Comparison of ENCODE assay signal across 15 mouse cellular contexts in genomic region chr6:52244471-52245039, GRCm38 (mm10). TPM values are rescaled to one million over a fixed set of nuclear protein-coding genes. Genes with fewer than 3 reads are reported as not detected.
DNase-seq lines count a peak whose midpoint lies in the region; ATAC-seq and TF ChIP-seq lines count a peak whose summit lies in the region.
"Had no signal": no experiment of that assay in that cellular context is flagged by ENCODE, and none has a peak within 500 bp of the region (broad histone marks: within the 10 kb centered on the region; RNA-seq: fewer than 3 reads in every experiment).

No protein-coding gene starts in this region.

- H3K4me2 ChIP-seq in heart, embryonic 13.5 days: peak overlapping the region; percentile 37; the same call in 1 of the 2 replicates
- H3K4me2 ChIP-seq in stomach, embryonic 14.5 days (replicated peaks; ENCODE audit: low read depth, low read length): no peak overlapping the region
- H3K4me2 ChIP-seq in stomach, postnatal 0 days (replicated peaks; ENCODE audit: low read depth): no peak overlapping the region

- no peak for ATAC-seq in heart, embryonic 13.5 days (ENCODE audit: extremely low read depth, insufficient number of reproducible peaks, low FRiP score, low TSS enrichment)
- ATAC-seq in stomach, embryonic 14.5 days (ENCODE audit: insufficient number of reproducible peaks, insufficient read depth, low FRiP score, low read depth): no peak
- no peak for ATAC-seq in stomach, postnatal 0 days (ENCODE audit: low FRiP score, low TSS enrichment)
- no peak for ATAC-seq in monocyte, adult 5-6 weeks (replicated peaks; ENCODE audit: insufficient number of reproducible peaks, low FRiP score, low TSS enrichment, poor library complexity, severe bottlenecking)
- ATAC-seq in erythroblast, adult 5-6 weeks (replicated peaks; ENCODE audit: low FRiP score, poor library complexity, severe bottlenecking): no peak

- no peaks in the 10 kb centered on the region for H3K9me3 ChIP-seq in heart, embryonic 13.5 days
- H3K9me3 ChIP-seq in stomach, embryonic 14.5 days (ENCODE audit: control insufficient read depth, low read depth, low read length): no peaks in the 10 kb centered on the region
- no peaks in the 10 kb centered on the region for H3K9me3 ChIP-seq in stomach, postnatal 0 days (ENCODE audit: control insufficient read depth, low read length)
- no peaks in the 10 kb centered on the region for H3K9me3 ChIP-seq in limb, embryonic 10.5 days (replicated peaks)
- H3K9me3 ChIP-seq: hindbrain, embryonic 10.5 days had no signal

- peaks cover 100% of the 10 kb centered on the region for H3K27me3 ChIP-seq in heart, embryonic 13.5 days (replicated peaks)
- peaks cover 83% of the 10 kb centered on the region for H3K27me3 ChIP-seq in stomach, embryonic 14.5 days (ENCODE audit: control insufficient read depth, insufficient read depth, low read length)
- H3K27me3 ChIP-seq in stomach, postnatal 0 days (ENCODE audit: control insufficient read depth, insufficient read depth, low read length): peaks cover 56% of the 10 kb centered on the region
- peaks cover 83% of the 10 kb centered on the region for H3K27me3 ChIP-seq in limb, embryonic 10.5 days (ENCODE audit: low read depth, poor library complexity, severe bottlenecking)
- H3K27me3 ChIP-seq: CH12.LX had no signal

- intact Hi-C loops in heart, postnatal 10 days (cut with DNase I): no loop called here

- H3K9ac ChIP-seq in heart, embryonic 13.5 days: no peak overlapping the region
- no peak overlapping the region for H3K9ac ChIP-seq in stomach, embryonic 14.5 days (replicated peaks; ENCODE audit: low read depth, low read length)
- H3K9ac ChIP-seq in stomach, postnatal 0 days (ENCODE audit: low read length): no peak overlapping the region

- DNase-seq in heart, postnatal 10 days: no peak
- no peak for DNase-seq in stomach, postnatal 0 days (ENCODE audit: low spot score)
- DNase-seq in limb, embryonic 10.5 days (ENCODE audit: low spot score): no peak
- DNase-seq in urinary bladder, postnatal 25 days (ENCODE audit: low spot score): peak; percentile 18
- DNase-seq: midbrain, embryonic 14.5 days; right cerebral cortex, adult 18-20 months had no signal

- no peak overlapping the region for H3K27ac ChIP-seq in heart, embryonic 13.5 days (replicated peaks)
- H3K27ac ChIP-seq in stomach, embryonic 14.5 days (ENCODE audit: low read length): no peak overlapping the region
- no peak overlapping the region for H3K27ac ChIP-seq in stomach, postnatal 0 days (replicated peaks)
- H3K27ac ChIP-seq in limb, embryonic 10.5 days: peak overlapping the region; percentile 99
- H3K27ac ChIP-seq: hindbrain, embryonic 10.5 days had no signal

- H3K4me1 ChIP-seq in heart, embryonic 13.5 days: peaks cover 13% of the 10 kb centered on the region; the same call in 1 of the 2 replicates
- H3K4me1 ChIP-seq in stomach, embryonic 14.5 days (ENCODE audit: control insufficient read depth, insufficient read depth, low read length): no peaks in the 10 kb centered on the region; the same call in 1 of the 2 replicates
- no peaks in the 10 kb centered on the region for H3K4me1 ChIP-seq in stomach, postnatal 0 days (replicated peaks; ENCODE audit: control insufficient read depth, insufficient read depth)
- peaks cover 67% of the 10 kb centered on the region for H3K4me1 ChIP-seq in limb, embryonic 10.5 days

- no peaks in the 10 kb centered on the region for H3K36me3 ChIP-seq in heart, embryonic 13.5 days
- H3K36me3 ChIP-seq in stomach, embryonic 14.5 days (ENCODE audit: control insufficient read depth, insufficient read depth, low read length): no peaks in the 10 kb centered on the region
- H3K36me3 ChIP-seq in stomach, postnatal 0 days (ENCODE audit: control insufficient read depth, insufficient read depth, low read length): no peaks in the 10 kb centered on the region
- peaks cover 21% of the 10 kb centered on the region for H3K36me3 ChIP-seq in limb, embryonic 10.5 days
- H3K36me3 ChIP-seq: hindbrain, embryonic 10.5 days had no signal

- TF ChIP-seq CTCF in stomach, postnatal 0 days (IDR thresholded peaks at IDR 0.05; ENCODE audit: low read depth): no peak

- no peak for TF ChIP-seq EP300 in stomach, postnatal 0 days (optimal IDR thresholded peaks at IDR 0.05)

- 2% methylated on average over 23 of the region's 23 CpGs for WGBS in heart, embryonic 13.5 days
- WGBS in stomach, embryonic 14.5 days: 2% methylated on average over 23 of the region's 23 CpGs
- 5% methylated on average over 23 of the region's 23 CpGs for WGBS in stomach, postnatal 0 days
- under 1% methylated on average over 23 of the region's 23 CpGs for WGBS in limb, embryonic 10.5 days

- H3K4me3 ChIP-seq in heart, embryonic 13.5 days: peak overlapping the region; percentile 32
- H3K4me3 ChIP-seq in stomach, embryonic 14.5 days (ENCODE audit: low read depth, low read length): 0 out of 2 replicates have a peak overlapping the region, but pooled peaks have one; percentile 8
- no peak overlapping the region for H3K4me3 ChIP-seq in stomach, postnatal 0 days (ENCODE audit: low read depth, low read length)
- peak overlapping the region; percentile 90 for H3K4me3 ChIP-seq in limb, embryonic 10.5 days
- H3K4me3 ChIP-seq: hindbrain, embryonic 10.5 days had no signal

RNA-seq across cellular contexts. Expression of gene Hoxa11, which starts 1.1 kb away (rescaled TPM):
- not detected in 2 replicates for polyA plus RNA-seq in heart, embryonic 13.5 days (2015; fragmentation: Nextera tagmentation; extraction: Ambion mirVana)
- not detected for total RNA-seq in heart, postnatal 10 days (2021)
- not detected in 2 replicates for polyA plus RNA-seq in stomach, embryonic 14.5 days (2014; fragmentation: Nextera tagmentation; extraction: Ambion mirVana)
- not detected in 2 replicates for polyA plus RNA-seq in stomach, postnatal 0 days (2015; fragmentation: Nextera tagmentation; extraction: Ambion mirVana)
- polyA plus RNA-seq in limb, embryonic 10.5 days (2016; fragmentation: Nextera tagmentation; extraction: Ambion mirVana): 71.6 and 74.9 TPM in 2 replicates
- total RNA-seq in monocyte, adult 5-6 weeks (2017): not detected in 3 replicates
- total RNA-seq in erythroblast, adult 5-6 weeks (2015; ENCODE audit: low replicate concordance): not detected in 2 replicates
- total RNA-seq in erythroblast, adult 5-6 weeks (2017; ENCODE audit: low replicate concordance): not detected in 2 replicates
- total RNA-seq: CH12.LX; layer of hippocampus, adult 8-10 months had no signal
- polyA plus RNA-seq: hindbrain, embryonic 10.5 days; liver, embryonic 16.5 days; midbrain, embryonic 14.5 days; testis, adult 2 months had no signal

RNA-seq across cellular contexts. Expression of gene Hoxa10, which starts 3.9 kb away (rescaled TPM):
- polyA plus RNA-seq in heart, embryonic 13.5 days (2015; fragmentation: Nextera tagmentation; extraction: Ambion mirVana): 0.09 TPM in 1 of 2 replicates, not detected in the other
- total RNA-seq in heart, postnatal 10 days (2021): not detected
- not detected in 2 replicates for polyA plus RNA-seq in stomach, embryonic 14.5 days (2014; fragmentation: Nextera tagmentation; extraction: Ambion mirVana)
- polyA plus RNA-seq in stomach, postnatal 0 days (2015; fragmentation: Nextera tagmentation; extraction: Ambion mirVana): 0.06 TPM in 1 of 2 replicates, not detected in the other
- polyA plus RNA-seq in limb, embryonic 10.5 days (2016; fragmentation: Nextera tagmentation; extraction: Ambion mirVana): 175 and 195 TPM in 2 replicates
- total RNA-seq in monocyte, adult 5-6 weeks (2017): 2.5 TPM in 1 of 3 replicates, not detected in the others
- not detected in 2 replicates for total RNA-seq in erythroblast, adult 5-6 weeks (2015; ENCODE audit: low replicate concordance)
- total RNA-seq in erythroblast, adult 5-6 weeks (2017; ENCODE audit: low replicate concordance): not detected in 2 replicates
- total RNA-seq: layer of hippocampus, adult 8-10 months had no signal
- polyA plus RNA-seq: hindbrain, embryonic 10.5 days; midbrain, embryonic 14.5 days had no signal

RNA-seq across cellular contexts. Expression of gene Hoxa9, which starts 13.7 kb away (rescaled TPM):
- polyA plus RNA-seq in heart, embryonic 13.5 days (2015; fragmentation: Nextera tagmentation; extraction: Ambion mirVana): 0.10 and 0.17 TPM in 2 replicates
- not detected for total RNA-seq in heart, postnatal 10 days (2021)
- 1.5 and 1.9 TPM in 2 replicates for polyA plus RNA-seq in stomach, embryonic 14.5 days (2014; fragmentation: Nextera tagmentation; extraction: Ambion mirVana)
- 0.13 and 0.61 TPM in 2 replicates for polyA plus RNA-seq in stomach, postnatal 0 days (2015; fragmentation: Nextera tagmentation; extraction: Ambion mirVana)
- 95.7 and 123 TPM in 2 replicates for polyA plus RNA-seq in limb, embryonic 10.5 days (2016; fragmentation: Nextera tagmentation; extraction: Ambion mirVana)
- 0.29 TPM in 1 of 3 replicates, not detected in the others for total RNA-seq in monocyte, adult 5-6 weeks (2017)
- 3.3 TPM in 1 of 2 replicates, not detected in the other for total RNA-seq in erythroblast, adult 5-6 weeks (2015; ENCODE audit: low replicate concordance)
- 2.5 and 4.0 TPM in 2 replicates for total RNA-seq in erythroblast, adult 5-6 weeks (2017; ENCODE audit: low replicate concordance)
- total RNA-seq: layer of hippocampus, adult 8-10 months had no signal
- polyA plus RNA-seq: hindbrain, embryonic 10.5 days; midbrain, embryonic 14.5 days had no signal

RNA-seq across cellular contexts. Expression of gene Hoxa13, which starts 16.1 kb away (rescaled TPM):
- not detected in 2 replicates for polyA plus RNA-seq in heart, embryonic 13.5 days (2015; fragmentation: Nextera tagmentation; extraction: Ambion mirVana)
- total RNA-seq in heart, postnatal 10 days (2021): not detected
- not detected in 2 replicates for polyA plus RNA-seq in stomach, embryonic 14.5 days (2014; fragmentation: Nextera tagmentation; extraction: Ambion mirVana)
- not detected in 2 replicates for polyA plus RNA-seq in stomach, postnatal 0 days (2015; fragmentation: Nextera tagmentation; extraction: Ambion mirVana)
- 2.7 and 11.1 TPM in 2 replicates for polyA plus RNA-seq in limb, embryonic 10.5 days (2016; fragmentation: Nextera tagmentation; extraction: Ambion mirVana)
- total RNA-seq in monocyte, adult 5-6 weeks (2017): not detected in 3 replicates
- not detected in 2 replicates for total RNA-seq in erythroblast, adult 5-6 weeks (2015; ENCODE audit: low replicate concordance)
- not detected in 2 replicates for total RNA-seq in erythroblast, adult 5-6 weeks (2017; ENCODE audit: low replicate concordance)
- total RNA-seq: layer of hippocampus, adult 8-10 months had no signal
- polyA plus RNA-seq: hindbrain, embryonic 10.5 days; liver, embryonic 16.5 days; midbrain, embryonic 14.5 days; testis, adult 2 months had no signal

RNA-seq across cellular contexts. Expression of gene Hoxa7, which starts 22.9 kb away (rescaled TPM):
- polyA plus RNA-seq in heart, embryonic 13.5 days (2015; fragmentation: Nextera tagmentation; extraction: Ambion mirVana): 0.46 and 0.59 TPM in 2 replicates
- total RNA-seq in heart, postnatal 10 days (2021): under 1 TPM; 0.40 to 0.41 TPM
- polyA plus RNA-seq in stomach, embryonic 14.5 days (2014; fragmentation: Nextera tagmentation; extraction: Ambion mirVana): 13.7 and 13.9 TPM in 2 replicates
- polyA plus RNA-seq in stomach, postnatal 0 days (2015; fragmentation: Nextera tagmentation; extraction: Ambion mirVana): 8.1 and 8.5 TPM in 2 replicates
- polyA plus RNA-seq in limb, embryonic 10.5 days (2016; fragmentation: Nextera tagmentation; extraction: Ambion mirVana): 24.7 and 24.8 TPM in 2 replicates
- not detected in 3 replicates for total RNA-seq in monocyte, adult 5-6 weeks (2017)
- 0.77 and 2.5 TPM in 2 replicates for total RNA-seq in erythroblast, adult 5-6 weeks (2015; ENCODE audit: low replicate concordance)
- total RNA-seq in erythroblast, adult 5-6 weeks (2017; ENCODE audit: low replicate concordance): 1.3 and 2.1 TPM in 2 replicates
- total RNA-seq: layer of hippocampus, adult 8-10 months had no signal
- polyA plus RNA-seq: hindbrain, embryonic 10.5 days; midbrain, embryonic 14.5 days had no signal

Comparison
In these comparisons a context has a peak if more than half of its experiments do, and no peak if none do; other contexts are left out.
1. RNA of gene Hoxa11, which starts 1.1 kb away (polyA plus RNA-seq): 71.6 to 74.9 TPM in limb, embryonic 10.5 days; not detected in heart, embryonic 13.5 days, not detected in stomach, embryonic 14.5 days and not detected in stomach, postnatal 0 days; every median in the first group is over 10 times any median in the second.
2. RNA of gene Hoxa10, which starts 3.9 kb away (polyA plus RNA-seq): 175 to 195 TPM in limb, embryonic 10.5 days; 0.09 TPM in heart, embryonic 13.5 days, not detected in stomach, embryonic 14.5 days and 0.06 TPM in stomach, postnatal 0 days; every median in the first group is over 100 times any median in the second.
3. RNA of gene Hoxa9, which starts 13.7 kb away (polyA plus RNA-seq): 95.7 to 123 TPM in limb, embryonic 10.5 days; 1.5 to 1.9 TPM in stomach, embryonic 14.5 days, 0.10 to 0.17 TPM in heart, embryonic 13.5 days and 0.13 to 0.61 TPM in stomach, postnatal 0 days; every median in the first group is over 10 times any median in the second.